Mouse (Mus musculus): ENCODE measurements around the gene Adcy1.

DNA sequence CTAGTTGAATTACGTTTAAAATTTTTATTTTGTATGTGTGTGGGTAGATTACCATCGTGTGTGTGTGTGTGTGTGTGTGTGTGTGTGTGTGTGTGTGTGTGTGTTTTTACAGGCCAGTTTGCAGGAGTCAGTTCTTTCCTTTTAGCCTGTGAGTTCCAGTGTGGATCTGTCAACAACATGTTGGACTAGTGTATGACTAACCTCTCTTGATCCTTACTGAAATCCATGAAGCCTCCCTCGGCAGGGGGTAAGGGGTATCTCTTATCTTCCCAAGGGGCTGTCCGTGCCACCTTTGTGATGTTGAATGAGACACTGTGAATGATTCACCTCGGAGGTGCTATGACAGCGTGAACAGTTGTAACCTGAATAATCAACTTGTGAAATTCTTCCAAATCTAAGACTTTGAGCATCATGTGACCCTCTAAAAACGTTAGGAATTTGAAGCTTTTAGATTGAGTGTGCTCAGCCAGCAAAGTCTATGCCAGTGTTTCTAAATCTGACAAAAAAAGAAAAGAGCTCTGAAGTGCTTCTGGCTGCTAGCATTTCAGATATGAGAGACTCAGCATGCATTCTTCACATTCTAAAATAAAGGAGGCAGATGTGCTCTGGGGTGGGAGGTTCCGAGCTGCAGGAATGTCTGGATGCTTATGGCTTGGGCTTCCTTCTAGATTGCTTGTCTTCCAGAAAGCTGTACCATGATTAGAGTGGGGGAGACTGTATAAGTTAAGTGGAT is 66.2 kb downstream of the Adcy1 start:
- no peak for TF ChIP-seq POLR2A (IDR thresholded peaks at IDR 0.05; ENCODE audit: low read depth, low read length)
- TF ChIP-seq CTCF (IDR thresholded peaks at IDR 0.05; ENCODE audit: borderline replicate concordance, insufficient read depth, low read length): no peak

All from embryonic fibroblast, embryonic 13.5 days (primary cell).